Mouse (Mus musculus) stomach, embryonic 14.5 days (tissue): Measurements from ENCODE around the gene Mnt. TPM values are rescaled to one million over a fixed set of nuclear protein-coding genes. Genes with fewer than 3 reads are reported as not detected.
A peak's percentile ranks its signal among the peaks of the same experiment; 100 is the strongest.

Experiments
- ATAC-seq: fragments of 200-750 bp; cut with Nextera tagmentation; 2 replicates; pipeline ENCODE4 v1.8.0; 2017; ENCODE audit warnings: low read depth, moderate TSS enrichment; ENCODE audit not compliant: insufficient number of reproducible peaks, insufficient read depth, low FRiP score
- H3K27ac ChIP-seq: fragments of 300-500 bp; sonication (generic); 2 replicates; pipeline ENCODE4 v1.5.1; 2014; ENCODE audit warnings: mild to moderate bottlenecking, low read length, moderate library complexity, mixed read lengths
- H3K27me3 ChIP-seq: fragments of 300-500 bp; sonication (generic); 2 replicates; pipeline ENCODE4 v1.6.1; 2014; ENCODE audit warnings: low read length, control low read depth, mixed read lengths; ENCODE audit not compliant: control insufficient read depth, insufficient read depth
- H3K36me3 ChIP-seq: fragments of 300-500 bp; sonication (generic); 2 replicates; pipeline ENCODE4 v1.6.1; 2014; ENCODE audit warnings: mild to moderate bottlenecking, control low read depth, low read length, moderate library complexity, mixed read lengths; ENCODE audit not compliant: control insufficient read depth, insufficient read depth
- H3K4me1 ChIP-seq: fragments of 300-500 bp; sonication (generic); 2 replicates; pipeline ENCODE4 v1.6.1; 2014; ENCODE audit warnings: low read length, control low read depth, mixed read lengths; ENCODE audit not compliant: control insufficient read depth, insufficient read depth
- H3K4me2 ChIP-seq: fragments of 300-500 bp; sonication (generic); replicated peaks from 2 replicates; pipeline ENCODE4 v1.6.1; 2014; ENCODE audit warnings: low read depth, low read length, control low read depth
- H3K4me3 ChIP-seq: fragments of 300-500 bp; sonication (generic); 2 replicates; pipeline ENCODE4 v1.5.1; 2014; ENCODE audit warnings: low read depth, low read length, control low read depth
- H3K9ac ChIP-seq: fragments of 300-500 bp; sonication (generic); replicated peaks from 2 replicates; pipeline ENCODE4 v1.6.1; 2014; ENCODE audit warnings: low read depth, mild to moderate bottlenecking, control low read depth, low read length, moderate library complexity, mixed read lengths
- H3K9me3 ChIP-seq: fragments of 300-500 bp; sonication (generic); 2 replicates; pipeline ENCODE4 v1.6.1; 2016; ENCODE audit warnings: low read depth, low read length, control low read depth; ENCODE audit not compliant: control insufficient read depth
- whole genome bisulfite sequencing: fragments of 180-500 bp; shearing (Covaris S2); extraction: QIAGEN DNeasy Blood & Tissue Kit; methylation state at CpG from one replicate; pipeline ENCODE4 v1.1.7; 2014; 5-methylcytosine and 5-hydroxymethylcytosine counted together
- polyA plus RNA-seq: library from polyadenylated mRNA; unstranded; fragments of >200 nt; fragmentation: Nextera tagmentation; extraction: Ambion mirVana; gene quantifications from 2 replicates; pipeline ENCODE4 v1.2.1, GENCODE M21; 2014

Gene Mnt
- polyA plus RNA-seq, 1 experiment from 2014 or later, result 4.3 TPM

GRCm38 (mm10) chr11:74867181-74867580, 36.5 kb downstream of the Mnt start:
- no peak overlapping the region for H3K9ac ChIP-seq
- H3K4me1 ChIP-seq, result peaks cover 3% of the 10 kb centered on the region; the same call in 1 of the 2 replicates
- H3K4me3 ChIP-seq, result no peak overlapping the region
- no peaks in the 10 kb centered on the region; the same call in 1 of the 2 replicates for H3K36me3 ChIP-seq
- no peak overlapping the region for H3K4me2 ChIP-seq
- WGBS, result 86% methylated on average over 2 of the region's 2 CpGs
- no peaks in the 10 kb centered on the region for H3K9me3 ChIP-seq
- no peaks in the 10 kb centered on the region for H3K27me3 ChIP-seq
- ATAC-seq, result no peak
- H3K27ac ChIP-seq, result no peak overlapping the region

- no peak overlapping the region for H3K27ac ChIP-seq
- ATAC-seq, result no peak
- H3K4me3 ChIP-seq, result no peak overlapping the region
- H3K9me3 ChIP-seq, result no peaks in the 10 kb centered on the region
- H3K4me1 ChIP-seq, result peaks cover 3% of the 10 kb centered on the region; the same call in 1 of the 2 replicates
- H3K27me3 ChIP-seq, result no peaks in the 10 kb centered on the region
- 93% methylated on average over 13 of the region's 13 CpGs for WGBS
- no peak overlapping the region for H3K9ac ChIP-seq
- no peak overlapping the region for H3K4me2 ChIP-seq
- H3K36me3 ChIP-seq, result no peaks in the 10 kb centered on the region; the same call in 1 of the 2 replicates
Measured at GRCm38 (mm10) chr11:74868046-74868760, 37.5 kb downstream of the Mnt start.

GRCm38 (mm10) chr11:74869603-74870002, 38.9 kb downstream of the Mnt start:
- Histone ChIP-seq H3K4me1 (peaks cover 3% of the 10 kb centered on the region; the same call in 1 of the 2 replicates), H3K9ac (no peak overlapping the region), H3K36me3 (no peaks in the 10 kb centered on the region; the same call in 1 of the 2 replicates), H3K27me3 (no peaks in the 10 kb centered on the region), H3K27ac (no peak overlapping the region), H3K9me3 (no peaks in the 10 kb centered on the region), H3K4me3 (no peak overlapping the region), H3K4me2 (no peak overlapping the region)
- no peak for ATAC-seq
- WGBS, result 64% methylated on average over 6 of the region's 6 CpGs

- H3K4me2 ChIP-seq, result no peak overlapping the region
- H3K36me3 ChIP-seq, result no peaks in the 10 kb centered on the region; the same call in 1 of the 2 replicates
- no peaks in the 10 kb centered on the region for H3K9me3 ChIP-seq
- ATAC-seq, result no peak
- no peak overlapping the region for H3K4me3 ChIP-seq
- no peak overlapping the region for H3K9ac ChIP-seq
- peaks cover 3% of the 10 kb centered on the region; the same call in 1 of the 2 replicates for H3K4me1 ChIP-seq
- H3K27ac ChIP-seq, result no peak overlapping the region
- no peaks in the 10 kb centered on the region for H3K27me3 ChIP-seq
- WGBS, result 71% methylated on average over 4 of the region's 4 CpGs
Measured at GRCm38 (mm10) chr11:74870544-74870943, 39.8 kb downstream of the Mnt start.

- no peaks in the 10 kb centered on the region for H3K27me3 ChIP-seq
- no peak overlapping the region for H3K27ac ChIP-seq
- H3K4me3 ChIP-seq, result no peak overlapping the region
- 28% methylated on average over 12 of the region's 12 CpGs for WGBS
- H3K9ac ChIP-seq, result no peak overlapping the region
- no peaks in the 10 kb centered on the region for H3K9me3 ChIP-seq
- H3K4me2 ChIP-seq, result no peak overlapping the region
- peak; percentile 50; the same call in 1 of the 2 replicates for ATAC-seq
- H3K36me3 ChIP-seq, result no peaks in the 10 kb centered on the region; the same call in 1 of the 2 replicates
- H3K4me1 ChIP-seq, result peaks cover 3% of the 10 kb centered on the region
Measured at GRCm38 (mm10) chr11:74870991-74871622, 40.4 kb downstream of the Mnt start.

GRCm38 (mm10) chr11:74874630-74875029, 43.9 kb downstream of the Mnt start:
- Histone ChIP-seq H3K4me1 (peaks cover 10% of the 10 kb centered on the region), H3K27ac (no peak overlapping the region)
- 54% methylated on average over 3 of the region's 3 CpGs for WGBS

GRCm38 (mm10) chr11:74876801-74877200, 46.1 kb downstream of the Mnt start:
- H3K4me3 ChIP-seq, result no peak overlapping the region
- H3K4me2 ChIP-seq, result peak overlapping the region; percentile 39
- peak; percentile 65; the same call in 1 of the 2 replicates for ATAC-seq
- no peaks in the 10 kb centered on the region for H3K27me3 ChIP-seq
- no peaks in the 10 kb centered on the region for H3K36me3 ChIP-seq
- H3K27ac ChIP-seq, result no peak overlapping the region
- 3% methylated on average over 9 of the region's 9 CpGs for WGBS
- no peak overlapping the region for H3K9ac ChIP-seq
- peaks cover 7% of the 10 kb centered on the region; the same call in 1 of the 2 replicates for H3K4me1 ChIP-seq
- no peaks in the 10 kb centered on the region for H3K9me3 ChIP-seq

More at GRCm38 (mm10) chr11:74874630-74875029, 43.9 kb downstream of the Mnt start:
- Histone ChIP-seq H3K9me3 (no peaks in the 10 kb centered on the region), H3K4me2 (no peak overlapping the region), H3K27me3 (no peaks in the 10 kb centered on the region), H3K4me3 (no peak overlapping the region), H3K36me3 (no peaks in the 10 kb centered on the region), H3K9ac (no peak overlapping the region)
- ATAC-seq, result no peak

GRCm38 (mm10) chr11:74880999-74881398, 50.3 kb downstream of the Mnt start:
- Histone ChIP-seq H3K9ac (no peak overlapping the region), H3K36me3 (no peaks in the 10 kb centered on the region; the same call in 1 of the 2 replicates), H3K27ac (no peak overlapping the region), H3K9me3 (no peaks in the 10 kb centered on the region), H3K4me3 (no peak overlapping the region), H3K27me3 (no peaks in the 10 kb centered on the region), H3K4me1 (peaks cover 7% of the 10 kb centered on the region; the same call in 1 of the 2 replicates), H3K4me2 (no peak overlapping the region)
- no peak for ATAC-seq
- 84% methylated on average over 9 of the region's 9 CpGs for WGBS
